Mouse (Mus musculus) gastrocnemius, postnatal 36 days (tissue): ENCODE measurements around the gene Crtc1. TPM values are rescaled to one million over a fixed set of nuclear protein-coding genes. Genes with fewer than 3 reads are reported as not detected.

Experiments used
- DNase-seq, 2 experiments: peaks; one replicate each; pipeline ENCODE4 v3.0.0; 2022
- intact Hi-C: fragments of 180-260 bp; cut with DNase I; formaldehyde crosslinking; loops from one replicate; pipeline ENCODE4 v1.15.1; 2025
- total RNA-seq, 2 experiments: library from RNA; stranded (reverse); gene quantifications; 2 replicates each; pipeline ENCODE4 v1.2.3; 2021

Gene Crtc1
- total RNA-seq, 2 experiments from 2014 or later = 5.3 to 7.5 TPM

GRCm38 (mm10) chr8:70464162-70464561, 24.8 kb upstream of the Crtc1 start:
- DNase-seq = no peak
- intact Hi-C loops = no loop called here

DNA sequence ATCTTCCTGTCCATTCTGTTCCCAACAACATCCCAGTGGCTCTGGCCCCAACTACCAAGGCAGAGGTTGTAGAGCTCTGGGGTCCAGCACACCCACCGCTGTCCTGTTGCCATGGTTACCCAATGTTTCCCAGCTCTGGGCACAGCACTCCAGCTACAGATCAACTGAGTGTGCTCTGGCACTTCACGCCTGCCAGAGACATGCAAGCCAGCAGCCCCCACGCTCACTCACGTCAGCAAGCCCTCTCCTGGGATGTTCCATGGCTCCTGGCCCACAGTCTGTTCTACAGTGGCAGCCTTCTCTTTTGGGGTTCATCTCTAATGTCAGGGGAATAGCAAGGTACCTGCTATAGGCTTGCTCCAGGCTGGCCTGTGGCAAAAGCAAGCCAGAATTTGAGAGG, 23.9 kb upstream of the Crtc1 start:
- intact Hi-C loops = no loop called here
- peak; percentile 43 to 58 for DNase-seq

GRCm38 (mm10) chr8:70462516-70462813, 23.1 kb upstream of the Crtc1 start:
- intact Hi-C loops = no loop called here

GRCm38 (mm10) chr8:70461765-70462515, 22.6 kb upstream of the Crtc1 start:
- intact Hi-C loops = no loop called here
- peak; percentile 48 to 52 for DNase-seq

More at GRCm38 (mm10) chr8:70462516-70462813, 23.1 kb upstream of the Crtc1 start:
- no peak for DNase-seq

DNA sequence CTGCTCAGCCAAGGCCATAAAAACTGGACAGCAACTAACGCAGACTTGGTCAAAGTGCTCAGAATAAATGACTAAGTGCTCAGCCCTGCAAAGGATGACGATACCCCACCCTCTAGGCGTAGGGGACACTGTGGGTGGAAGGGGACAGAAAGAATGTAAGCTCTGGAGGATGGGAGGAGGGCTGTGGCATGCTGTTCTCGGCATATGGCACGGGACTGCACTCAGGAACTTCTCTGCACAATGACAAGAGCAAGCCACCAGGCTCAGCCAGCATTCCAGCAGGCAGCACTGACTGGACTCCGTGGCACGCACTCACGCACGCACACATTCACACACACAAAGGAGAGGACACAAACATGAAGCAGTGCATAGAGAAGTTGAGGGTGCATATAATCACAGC, 21.2 kb upstream of the Crtc1 start:
- intact Hi-C loops = no loop called here
- DNase-seq = no peak

DNA sequence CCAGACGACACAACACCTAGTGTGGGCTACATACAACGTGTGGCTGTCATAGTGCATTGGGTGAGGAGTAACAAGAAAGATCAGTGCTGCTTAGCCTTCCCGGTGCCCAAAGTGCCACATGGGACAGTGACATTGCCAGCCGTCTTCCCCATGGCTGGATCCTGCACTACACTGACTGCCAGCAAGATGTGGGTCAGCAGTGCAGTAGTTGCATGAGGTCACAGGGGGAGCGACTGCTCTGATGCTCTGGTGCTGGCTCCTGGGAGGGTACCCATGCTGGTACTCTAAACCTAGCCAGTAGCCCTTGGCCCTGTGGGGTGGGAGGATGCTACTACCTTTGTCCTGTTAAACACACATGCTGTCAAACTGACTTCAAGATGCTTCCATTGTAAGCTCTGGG, 20.8 kb upstream of the Crtc1 start:
- intact Hi-C loops = no loop called here
- no peak for DNase-seq

GRCm38 (mm10) chr8:70459636-70460035, 20.3 kb upstream of the Crtc1 start:
- intact Hi-C loops = no loop called here
- DNase-seq = no peak

- intact Hi-C loops = loop anchor here (1.0 kb wide), 1 partner anchor 18 kb away; the partner anchor contains the start of gene Klhl26
- DNase-seq = no peak
Observed at GRCm38 (mm10) chr8:70458462-70458861, 19.1 kb upstream of the Crtc1 start.

- intact Hi-C loops = loop anchor here (1.0 kb wide), 1 partner anchor 18 kb away; the partner anchor contains the start of gene Klhl26
- DNase-seq = no peak
Observed at GRCm38 (mm10) chr8:70457882-70458281, 18.5 kb upstream of the Crtc1 start.

GRCm38 (mm10) chr8:70456996-70457395, 17.6 kb upstream of the Crtc1 start:
- intact Hi-C loops = no loop called here
- DNase-seq = no peak

DNA sequence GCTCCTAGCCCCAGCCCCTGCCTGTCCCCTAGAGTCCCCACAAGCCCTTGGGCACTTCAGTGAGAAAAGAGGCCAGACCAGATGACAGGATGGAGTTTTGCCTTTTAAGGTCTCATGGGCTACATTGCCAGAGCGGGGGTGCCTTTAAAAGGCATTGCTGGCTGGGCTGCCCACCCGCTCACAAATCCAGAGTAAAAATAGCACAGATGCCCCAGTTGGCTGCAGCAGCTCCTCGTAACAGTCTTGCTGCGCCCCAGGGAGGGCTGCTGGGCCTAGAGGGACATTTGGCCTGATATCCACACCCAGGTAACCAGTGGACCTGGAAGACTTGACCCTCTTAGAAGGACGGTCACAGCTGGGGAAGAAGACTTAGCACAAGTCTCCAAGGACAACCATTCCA, 14.5 kb upstream of the Crtc1 start:
- no peak for DNase-seq
- intact Hi-C loops = no loop called here

- intact Hi-C loops = no loop called here
- DNase-seq = no peak
Observed at GRCm38 (mm10) chr8:70452196-70452966, 13.0 kb upstream of the Crtc1 start.

- intact Hi-C loops = no loop called here
- DNase-seq = peak; percentile 47 to 60
Observed at GRCm38 (mm10) chr8:70447639-70448420, 8.5 kb upstream of the Crtc1 start.

DNA sequence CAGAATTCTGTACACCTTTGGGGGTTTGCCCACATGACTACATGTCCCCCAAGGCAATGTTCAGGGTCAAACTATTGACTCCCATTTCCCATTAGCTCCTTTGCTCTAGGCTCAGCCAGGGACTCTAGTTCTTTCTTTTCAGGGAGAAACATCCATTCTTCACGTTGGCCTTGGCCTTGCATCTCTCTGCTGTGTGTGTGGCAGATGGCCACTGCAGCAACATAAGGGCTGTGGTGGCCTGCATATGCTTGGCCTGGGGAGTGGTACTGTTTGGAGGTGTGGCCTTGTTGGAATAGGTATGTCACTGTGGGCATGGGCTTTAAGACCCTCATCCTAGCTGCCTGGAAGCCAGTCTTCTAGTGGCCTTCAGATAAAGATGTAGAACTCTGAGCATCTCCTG, 6.6 kb upstream of the Crtc1 start:
- DNase-seq = no peak
- intact Hi-C loops = no loop called here

GRCm38 (mm10) chr8:70443326-70443725, 3.9 kb upstream of the Crtc1 start:
- DNase-seq = no peak
- intact Hi-C loops = no loop called here

- no peak for DNase-seq
- intact Hi-C loops = no loop called here
Observed at GRCm38 (mm10) chr8:70441565-70441964, 2.2 kb upstream of the Crtc1 start.

- DNase-seq = no peak
Observed at GRCm38 (mm10) chr8:70440246-70440645, 867 bp upstream of the Crtc1 start.

DNA sequence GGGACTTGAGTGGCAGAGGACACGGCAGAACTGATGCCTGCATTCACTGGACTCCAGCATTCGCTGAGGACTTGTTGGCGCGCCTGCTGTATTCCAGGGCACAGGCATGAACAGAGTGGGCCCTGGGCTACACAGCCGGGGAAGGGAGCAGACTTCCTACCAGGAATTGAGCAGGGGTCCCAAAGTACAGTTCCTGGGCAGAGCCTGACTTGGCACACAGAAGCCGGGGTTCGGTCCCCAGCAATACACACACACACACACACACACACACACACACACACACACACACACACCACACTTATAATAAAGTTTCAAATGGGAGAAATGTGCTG, 435 bp upstream of the Crtc1 start:
- intact Hi-C loops = loop anchor here (5.0 kb wide), 1 partner anchor 43 kb away; no protein-coding TSS in a partner anchor
- DNase-seq = no peak

More at GRCm38 (mm10) chr8:70440246-70440645, 867 bp upstream of the Crtc1 start:
- intact Hi-C loops = no loop called here

- DNase-seq = no peak
- intact Hi-C loops = loop anchor here (5.0 kb wide), 1 partner anchor 41 kb away; no protein-coding TSS in a partner anchor
Observed at GRCm38 (mm10) chr8:70438423-70438822, 956 bp downstream of the Crtc1 start.

- intact Hi-C loops = loop anchor here (5.0 kb wide), 1 partner anchor 38 kb away; no protein-coding TSS in a partner anchor
- no peak for DNase-seq
Observed at GRCm38 (mm10) chr8:70435156-70435555, 4.2 kb downstream of the Crtc1 start.

DNA sequence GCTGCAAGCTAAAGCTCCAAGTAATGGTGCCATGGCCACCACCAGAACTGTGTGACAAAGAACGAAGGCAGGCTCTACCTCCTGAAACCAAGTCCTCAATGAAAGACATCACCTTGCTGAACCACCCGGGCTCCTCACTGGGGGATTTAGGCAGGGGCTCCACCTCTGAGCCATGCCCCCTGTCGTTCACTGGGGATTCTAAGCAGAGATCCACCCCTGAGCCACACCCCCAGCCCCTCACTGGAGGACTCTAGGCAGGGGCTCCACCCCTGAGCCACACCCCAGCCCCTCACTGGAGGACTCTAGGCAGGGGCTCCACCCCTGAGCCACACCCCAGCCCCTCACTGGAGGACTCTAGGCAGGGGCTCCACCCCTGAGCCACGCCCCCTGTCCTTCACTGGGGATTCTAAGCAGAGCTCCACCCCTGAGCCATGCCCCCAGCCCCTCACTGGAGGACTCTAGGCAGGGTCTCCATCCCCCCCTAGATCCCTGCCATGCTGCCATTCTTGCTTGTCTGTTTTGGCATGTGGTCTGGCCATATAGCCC, 6.3 kb downstream of the Crtc1 start:
- no peak for DNase-seq
- intact Hi-C loops = no loop called here
